In the genomic region with DNA sequence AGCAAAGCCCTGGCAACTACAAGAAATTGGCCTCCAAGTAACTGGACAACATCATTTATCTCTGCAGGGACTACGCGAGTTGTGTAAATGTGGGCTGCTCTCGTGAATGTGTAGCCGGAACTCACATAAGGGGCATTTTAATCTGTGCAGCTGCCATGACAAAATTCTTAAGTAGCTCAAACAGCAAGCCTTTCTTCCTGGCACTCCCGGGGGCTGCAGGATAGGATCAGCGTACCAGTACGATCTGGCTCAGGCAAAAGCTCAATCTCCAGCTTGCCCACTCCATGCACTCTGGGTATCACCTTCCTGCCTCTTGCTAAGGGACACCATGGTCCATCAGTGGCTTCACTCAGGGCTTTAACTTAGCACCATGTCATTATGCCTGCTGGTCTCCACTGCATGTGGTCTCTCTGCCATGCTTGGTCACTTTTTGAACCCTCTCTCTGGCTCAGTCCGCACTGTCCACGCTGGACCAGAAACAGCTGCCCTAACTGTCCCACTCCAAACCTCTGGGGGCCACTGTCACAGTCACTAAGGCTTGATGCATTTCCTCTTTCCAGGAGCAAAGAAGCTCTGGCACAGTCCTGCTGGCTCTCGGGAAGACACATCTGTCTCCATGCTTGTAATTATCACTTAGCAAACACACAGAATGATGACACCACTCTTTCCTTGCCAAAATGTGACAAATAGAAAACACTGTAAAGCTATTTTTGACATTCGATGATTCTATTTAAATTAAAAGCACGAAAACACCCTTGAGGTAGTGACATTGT, we compare ENCODE assay signal across 15 mouse cellular contexts.
A peak's percentile ranks its signal among the peaks of the same experiment; 100 is the strongest.
DNase-seq lines count a peak whose midpoint lies in the region; ATAC-seq lines count a peak whose summit lies in the region.
"Had no signal": no experiment of that assay in that cellular context is flagged by ENCODE, and none has a peak within 500 bp of the region (broad histone marks: within the 10 kb centered on the region; RNA-seq: fewer than 3 reads in every experiment).

No protein-coding gene starts in this region.

- no peaks in the 10 kb centered on the region for H3K27me3 ChIP-seq in lung, embryonic 16.5 days (ENCODE audit: control insufficient read depth, insufficient read depth, low read depth, low read length)
- no peaks in the 10 kb centered on the region for H3K27me3 ChIP-seq in embryonic facial prominence, embryonic 15.5 days
- no peaks in the 10 kb centered on the region for H3K27me3 ChIP-seq in midbrain, embryonic 15.5 days (replicated peaks)
- H3K27me3 ChIP-seq: embryonic facial prominence, embryonic 13.5 days; heart, embryonic 15.5 days had no signal

- 62% methylated on average over 12 of the region's 12 CpGs for WGBS in lung, embryonic 16.5 days
- WGBS in embryonic facial prominence, embryonic 15.5 days, result 51% methylated on average over 12 of the region's 12 CpGs
- whole genome bisulfite sequencing in midbrain, embryonic 15.5 days, result 57% methylated on average over 12 of the region's 12 CpGs

- H3K4me1 ChIP-seq in lung, embryonic 16.5 days (replicated peaks; ENCODE audit: control insufficient read depth, insufficient read depth, low read length), result 0 out of 2 replicates have a peak, but pooled peaks cover 2% of the 10 kb centered on the region
- H3K4me1 ChIP-seq in embryonic facial prominence, embryonic 15.5 days, result peaks cover 15% of the 10 kb centered on the region
- H3K4me1 ChIP-seq in midbrain, embryonic 15.5 days, result peaks cover 5% of the 10 kb centered on the region
- H3K4me1 ChIP-seq: heart, embryonic 15.5 days had no signal

- DNase-seq in frontal cortex, postnatal 10 days (ENCODE audit: low spot score in 2 of 2), result no peak
- no peak for DNase-seq in lung, adult 18-20 months
- no peak for DNase-seq in cerebellum, postnatal 4 days (ENCODE audit: low spot score in 2 of 2)
- no peak for DNase-seq in thymus, postnatal 10 days (ENCODE audit: low spot score in 2 of 2)
- DNase-seq: B cell, adult 2 months; cerebellum, adult 9-11 months; liver, postnatal 0 days; thymus, adult 2 months had no signal

- H3K9ac ChIP-seq in lung, embryonic 16.5 days (ENCODE audit: low read length), result no peak overlapping the region
- no peak overlapping the region for H3K9ac ChIP-seq in embryonic facial prominence, embryonic 15.5 days
- 0 out of 2 replicates have a peak overlapping the region, but pooled peaks have one; percentile 23 for H3K9ac ChIP-seq in midbrain, embryonic 15.5 days
- H3K9ac ChIP-seq: embryonic facial prominence, embryonic 13.5 days; heart, embryonic 15.5 days; liver, postnatal 0 days had no signal

- no peak overlapping the region for H3K4me2 ChIP-seq in lung, embryonic 16.5 days (ENCODE audit: low read depth, low read length)
- H3K4me2 ChIP-seq in embryonic facial prominence, embryonic 15.5 days (replicated peaks), result no peak overlapping the region
- no peak overlapping the region for H3K4me2 ChIP-seq in midbrain, embryonic 15.5 days
- H3K4me2 ChIP-seq: embryonic facial prominence, embryonic 13.5 days; heart, embryonic 15.5 days had no signal

- H3K4me3 ChIP-seq in lung, embryonic 16.5 days (ENCODE audit: low read length), result no peak overlapping the region
- H3K4me3 ChIP-seq in embryonic facial prominence, embryonic 15.5 days (replicated peaks), result no peak overlapping the region
- no peak overlapping the region for H3K4me3 ChIP-seq in midbrain, embryonic 15.5 days
- H3K4me3 ChIP-seq: embryonic facial prominence, embryonic 13.5 days; heart, embryonic 15.5 days had no signal

- no peaks in the 10 kb centered on the region for H3K36me3 ChIP-seq in lung, embryonic 16.5 days (ENCODE audit: control insufficient read depth, insufficient read depth, low read length)
- no peaks in the 10 kb centered on the region for H3K36me3 ChIP-seq in embryonic facial prominence, embryonic 15.5 days
- no peaks in the 10 kb centered on the region for H3K36me3 ChIP-seq in midbrain, embryonic 15.5 days (replicated peaks)
- H3K36me3 ChIP-seq: embryonic facial prominence, embryonic 13.5 days; heart, embryonic 15.5 days had no signal

- no peaks in the 10 kb centered on the region for H3K9me3 ChIP-seq in lung, embryonic 16.5 days (ENCODE audit: control insufficient read depth, low read length)
- no peaks in the 10 kb centered on the region for H3K9me3 ChIP-seq in embryonic facial prominence, embryonic 15.5 days (replicated peaks)
- no peaks in the 10 kb centered on the region for H3K9me3 ChIP-seq in midbrain, embryonic 15.5 days
- H3K9me3 ChIP-seq: embryonic facial prominence, embryonic 13.5 days; heart, embryonic 15.5 days had no signal

- H3K27ac ChIP-seq in lung, embryonic 16.5 days (ENCODE audit: low read length), result no peak overlapping the region
- no peak overlapping the region; the same call in 1 of the 2 replicates for H3K27ac ChIP-seq in embryonic facial prominence, embryonic 15.5 days (replicated peaks)
- no peak overlapping the region for H3K27ac ChIP-seq in midbrain, embryonic 15.5 days
- H3K27ac ChIP-seq: embryonic facial prominence, embryonic 13.5 days; heart, embryonic 15.5 days had no signal

- ATAC-seq in frontal cortex, adult (ENCODE audit: low TSS enrichment), result peak; percentile 74
- 0 out of 2 replicates have a peak, but pooled peaks have one; percentile 28 for ATAC-seq in lung, embryonic 16.5 days (ENCODE audit: low read depth)
- ATAC-seq in embryonic facial prominence, embryonic 15.5 days (ENCODE audit: insufficient number of reproducible peaks, low FRiP score, low TSS enrichment, low read depth), result peak; percentile 56; the same call in 1 of the 2 replicates
- no peak for ATAC-seq in midbrain, embryonic 15.5 days (replicated peaks)
- ATAC-seq: intestine, postnatal 0 days; liver, postnatal 0 days had no signal
